Mouse (Mus musculus) heart, adult 18-20 months (tissue): ENCODE measurements around the gene Immt. TPM values are rescaled to one million over a fixed set of nuclear protein-coding genes. Genes with fewer than 3 reads are reported as not detected.
A peak's percentile ranks its signal among the peaks of the same experiment; 100 is the strongest.

Experiments
- DNase-seq, 2 experiments: peaks; one replicate each; pipeline ENCODE4 v3.0.0; 2021 to 2022; ENCODE audit warnings: mixed read lengths in 1 of 2
- long read RNA-seq, 2 experiments: library from polyadenylated mRNA; stranded (forward); transcript quantifications; one replicate each; pipeline ENCODE4 v2.0.0; 2021
- total RNA-seq, 2 experiments: library from RNA; stranded (reverse); gene quantifications; 2 replicates each; pipeline ENCODE4 v1.2.3; 2021

The Immt gene
- 100 to 1,000 TPM; 644 to 655 TPM for total RNA-seq
- long read RNA-seq, experiment 1, partial matches to known transcripts: 64 of 75 reads
- long read RNA-seq, experiment 1, other reads (novel, unspliced or antisense): 7 of 75 reads
- long read RNA-seq, experiment 2, partial matches to known transcripts: 75 of 82 reads
- long read RNA-seq, experiment 2, other reads (novel, unspliced or antisense): 5 of 82 reads

GRCm38 (mm10) chr6:71830690-71831580 is at the start of gene Immt:
Gene Immt, plus strand, starts transcription at chr6:71831331.
- DNase-seq: peak; percentile 95 to 99

- no peak for DNase-seq
These were observed 48.0 kb upstream of the Immt start for GRCm38 (mm10) chr6:71783165-71783564.

- no peak for DNase-seq
These were observed 42.8 kb upstream of the Immt start for GRCm38 (mm10) chr6:71788348-71788747.

- DNase-seq: no peak
These were observed 39.4 kb upstream of the Immt start for GRCm38 (mm10) chr6:71791771-71792170.

- DNase-seq: no peak
These were observed 31.7 kb upstream of the Immt start for GRCm38 (mm10) chr6:71799391-71799790.

- no peak for DNase-seq
These were observed 30.0 kb upstream of the Immt start for GRCm38 (mm10) chr6:71801011-71801713.

- no peak for DNase-seq
These were observed 29.4 kb upstream of the Immt start for GRCm38 (mm10) chr6:71801714-71802094.

GRCm38 (mm10) chr6:71803609-71804008 is 27.5 kb upstream of the Immt start:
- DNase-seq: no peak

- DNase-seq: peak; percentile 58 to 61
These were observed 26.9 kb upstream of the Immt start for GRCm38 (mm10) chr6:71804061-71804829.

GRCm38 (mm10) chr6:71806713-71807112 is 24.4 kb upstream of the Immt start:
- no peak for DNase-seq

- no peak for DNase-seq
These were observed 21.2 kb upstream of the Immt start for GRCm38 (mm10) chr6:71809890-71810289.

GRCm38 (mm10) chr6:71812820-71813219 is 18.3 kb upstream of the Immt start:
- no peak for DNase-seq

- no peak for DNase-seq
These were observed 11.3 kb upstream of the Immt start for GRCm38 (mm10) chr6:71819764-71820292.

- no peak for DNase-seq
These were observed 8.0 kb upstream of the Immt start for GRCm38 (mm10) chr6:71823085-71823484.

- DNase-seq: peak; percentile 93 to 96
These were observed 7.6 kb upstream of the Immt start for GRCm38 (mm10) chr6:71823488-71823887.

- no peak for DNase-seq
These were observed 7.2 kb upstream of the Immt start for GRCm38 (mm10) chr6:71823961-71824360.

GRCm38 (mm10) chr6:71826869-71827268 is 4.3 kb upstream of the Immt start, which contains the start of gene Mrpl35:
Gene Mrpl35, minus strand, starts transcription at chr6:71826969.
- no peak for DNase-seq

- DNase-seq: no peak
These were observed 1.4 kb upstream of the Immt start for GRCm38 (mm10) chr6:71829768-71830167.

- peak; percentile 94 to 98 for DNase-seq
These were observed 440 bp downstream of the Immt start for GRCm38 (mm10) chr6:71831581-71831960.

GRCm38 (mm10) chr6:71836811-71837210 is 5.7 kb downstream of the Immt start:
- no peak for DNase-seq

- no peak for DNase-seq
These were observed 8.7 kb downstream of the Immt start for GRCm38 (mm10) chr6:71839815-71840214.
